In the genomic region with DNA sequence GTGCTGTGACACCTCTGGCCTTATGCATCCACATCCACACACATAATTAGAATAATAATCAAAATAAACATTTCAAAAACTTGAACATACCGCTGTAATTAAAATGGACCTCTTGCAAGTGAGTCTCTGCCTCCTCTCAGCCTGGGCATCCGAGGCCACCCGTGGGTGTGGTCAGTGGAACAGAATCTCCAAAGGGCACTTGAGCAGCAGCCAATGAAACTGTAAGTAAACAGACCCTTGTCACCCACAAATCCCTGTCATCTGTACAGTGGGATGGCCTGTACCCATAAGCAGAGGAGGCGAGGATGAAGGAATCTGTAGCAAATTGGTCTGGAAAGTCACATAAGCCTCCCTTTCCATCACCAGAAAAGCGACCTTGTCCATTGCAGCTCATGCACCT, we compare ENCODE assay signal across 17 mouse cellular contexts. TPM values are rescaled to one million over a fixed set of nuclear protein-coding genes. Genes with fewer than 3 reads are reported as not detected.
"Had no signal": no experiment of that assay in that cellular context is flagged by ENCODE, and none has a peak within 500 bp of the region (broad histone marks: within the 10 kb centered on the region; RNA-seq: fewer than 3 reads in every experiment).

No protein-coding gene starts in this region.

- H3K27me3 ChIP-seq: neural tube, embryonic 13.5 days; neural tube, embryonic 15.5 days; stomach, embryonic 15.5 days had no signal

- H3K9me3 ChIP-seq: neural tube, embryonic 13.5 days; neural tube, embryonic 15.5 days; stomach, embryonic 15.5 days had no signal

- H3K27ac ChIP-seq: neural tube, embryonic 13.5 days; neural tube, embryonic 15.5 days; stomach, embryonic 15.5 days; stomach, postnatal 0 days had no signal

- H3K4me3 ChIP-seq: neural tube, embryonic 13.5 days; neural tube, embryonic 15.5 days; stomach, embryonic 15.5 days had no signal

- DNase-seq: retina, postnatal 1 day; right cerebral cortex, adult 18-20 months; right cerebral cortex, postnatal 14 days; right cerebral cortex, postnatal 25 days; right cerebral cortex, postnatal 4 days; spleen, adult 18-20 months; thymus, adult 18-20 months; thymus, adult 2 months; thymus, postnatal 14 days; thymus, postnatal 25 days; thymus, postnatal 36 days; thymus, postnatal 4 days had no signal

- H3K4me2 ChIP-seq: neural tube, embryonic 13.5 days; neural tube, embryonic 15.5 days; stomach, embryonic 15.5 days had no signal

- H3K36me3 ChIP-seq: neural tube, embryonic 13.5 days; neural tube, embryonic 15.5 days; stomach, embryonic 15.5 days had no signal

- H3K9ac ChIP-seq: neural tube, embryonic 13.5 days; neural tube, embryonic 15.5 days; stomach, embryonic 15.5 days had no signal

RNA-seq across cellular contexts. Expression of a gene that starts 32.9 kb away (rescaled TPM):
- total RNA-seq: neutrophil, adult 5-6 weeks had no signal
